Mouse (Mus musculus) thymus, postnatal 10 days (tissue): ENCODE results near the gene Kcnq4.

Experiments
- DNase-seq, 2 experiments: peaks; one replicate each; pipeline ENCODE4 v3.0.0; 2021; ENCODE audit warnings: low spot score in 2 of 2

Gene Kcnq4

DNA sequence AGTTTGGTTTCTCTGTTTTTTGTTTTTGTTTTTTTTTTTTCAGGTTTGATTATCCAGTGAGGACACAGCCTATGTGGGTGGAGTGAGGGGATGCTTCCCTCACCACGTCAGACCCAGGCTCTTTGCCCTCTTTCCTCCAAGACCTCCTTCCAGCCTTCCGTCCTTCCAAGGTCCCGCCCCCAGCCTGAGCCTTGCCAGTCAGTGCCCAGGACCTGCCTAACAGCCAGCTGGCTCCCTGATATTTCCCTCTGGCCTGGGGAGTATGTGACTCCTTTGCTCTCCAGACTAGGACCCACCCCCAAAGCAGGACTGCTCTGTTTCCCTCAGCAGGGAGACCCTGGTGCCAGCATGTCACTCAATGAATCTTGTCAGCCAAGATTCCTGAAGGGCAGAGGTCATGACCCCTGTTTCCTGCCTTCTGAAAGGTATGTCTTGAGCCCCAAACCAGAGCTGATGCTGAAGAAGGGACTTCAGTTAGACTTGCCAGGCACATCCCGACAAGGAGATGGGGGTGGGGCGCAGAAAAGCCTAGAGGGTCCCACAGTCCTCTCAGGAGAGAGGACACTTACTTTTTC lies 22.8 kb downstream of the Kcnq4 start:
- DNase-seq = no peak

DNA sequence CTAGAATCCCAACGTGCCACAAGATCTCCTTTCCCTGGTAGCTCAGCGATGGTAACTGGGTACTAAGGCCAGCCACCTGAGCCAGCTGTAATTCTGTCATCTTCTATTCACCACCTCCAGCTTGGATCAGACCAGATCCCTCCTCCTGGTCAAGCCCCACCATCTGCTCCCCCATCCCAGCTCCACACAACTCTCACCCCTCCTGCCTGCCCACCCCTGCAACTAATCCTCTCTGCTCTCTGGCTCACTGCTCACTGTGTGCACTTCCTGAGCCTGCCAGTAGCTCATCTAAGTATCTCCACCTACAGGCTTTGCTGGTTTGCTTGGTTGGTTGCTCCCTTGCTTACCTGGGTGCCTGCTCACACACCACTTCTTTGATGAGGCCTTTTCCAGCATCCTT lies 26.8 kb downstream of the Kcnq4 start:
- no peak for DNase-seq

- DNase-seq = no peak
Measured at GRCm38 (mm10) chr4:120719152-120719551, 29.3 kb downstream of the Kcnq4 start.

DNA sequence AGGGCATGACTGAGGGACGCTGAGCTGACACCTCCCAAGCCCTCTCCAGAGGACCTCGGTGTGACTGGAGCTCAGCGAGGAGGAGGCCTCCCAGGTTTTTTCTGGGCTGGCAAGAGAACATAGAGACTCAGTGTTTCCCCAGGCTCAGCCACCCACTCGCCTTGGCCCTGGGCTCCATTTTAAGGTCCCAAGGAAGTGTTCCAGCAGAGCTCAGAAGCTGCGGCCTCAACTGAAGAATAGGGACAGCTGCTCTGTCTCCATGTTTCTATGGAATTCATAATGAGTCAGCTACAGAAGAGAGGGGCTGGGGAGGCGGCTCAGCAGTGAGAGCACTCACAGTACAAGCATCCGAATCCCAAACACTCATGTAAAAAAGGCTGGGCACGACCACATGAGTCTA lies 30.8 kb downstream of the Kcnq4 start:
- no peak for DNase-seq

GRCm38 (mm10) chr4:120716765-120717164 lies 31.6 kb downstream of the Kcnq4 start:
- no peak for DNase-seq

- DNase-seq = peak in 1 of 2 experiments; percentile 14
Measured at GRCm38 (mm10) chr4:120716141-120716571, 32.3 kb downstream of the Kcnq4 start.

DNA sequence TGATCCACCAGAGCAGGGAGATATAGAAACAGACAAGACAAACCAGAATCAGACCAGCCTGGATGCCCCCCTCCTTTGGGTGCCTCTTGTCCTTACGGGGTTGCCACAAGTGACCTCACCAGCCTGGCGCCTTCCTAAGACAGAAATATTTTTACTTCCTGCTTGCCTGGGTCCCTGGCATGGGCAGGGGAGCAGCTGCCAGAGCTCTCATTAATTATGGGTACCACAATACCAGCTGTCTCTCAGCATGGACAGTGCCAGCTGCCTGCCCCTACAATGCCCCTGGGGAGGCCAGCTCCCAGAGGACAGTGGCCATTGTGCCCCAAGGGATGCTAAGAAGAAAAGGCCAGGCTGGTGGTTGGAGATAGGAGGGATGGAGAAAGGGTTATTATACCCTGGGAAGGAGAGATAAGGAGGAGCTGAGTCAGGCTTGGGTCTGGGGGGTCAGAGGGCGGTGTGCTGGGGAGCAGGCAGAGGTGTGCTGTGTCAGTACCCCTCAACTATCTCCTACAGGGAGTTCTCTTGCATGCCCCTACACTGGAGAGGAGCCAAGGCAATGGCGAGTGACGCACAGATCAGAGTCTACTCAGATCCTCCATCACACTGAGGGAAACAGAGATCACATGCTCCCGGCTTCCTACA lies 34.4 kb downstream of the Kcnq4 start:
- no peak for DNase-seq

DNA sequence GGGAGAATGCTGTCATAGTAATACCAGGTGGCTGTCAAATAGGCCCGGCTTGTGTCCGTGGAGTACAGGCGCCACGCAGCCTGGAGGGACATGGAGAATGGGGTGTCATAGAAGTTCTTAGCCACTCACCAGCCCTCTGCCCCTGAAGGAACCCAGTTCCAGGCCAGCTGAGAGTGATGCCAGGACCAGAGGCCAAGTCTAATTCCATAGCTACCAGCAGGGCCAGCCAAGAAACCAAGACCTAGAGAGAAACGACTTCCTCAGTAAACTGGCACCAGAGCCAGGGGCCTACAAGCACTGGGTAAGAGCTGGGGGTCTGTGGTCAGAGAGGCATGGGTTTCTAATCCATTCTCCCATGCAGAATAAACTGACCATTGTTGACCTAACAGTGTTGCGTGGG lies 35.4 kb downstream of the Kcnq4 start:
- no peak for DNase-seq

DNA sequence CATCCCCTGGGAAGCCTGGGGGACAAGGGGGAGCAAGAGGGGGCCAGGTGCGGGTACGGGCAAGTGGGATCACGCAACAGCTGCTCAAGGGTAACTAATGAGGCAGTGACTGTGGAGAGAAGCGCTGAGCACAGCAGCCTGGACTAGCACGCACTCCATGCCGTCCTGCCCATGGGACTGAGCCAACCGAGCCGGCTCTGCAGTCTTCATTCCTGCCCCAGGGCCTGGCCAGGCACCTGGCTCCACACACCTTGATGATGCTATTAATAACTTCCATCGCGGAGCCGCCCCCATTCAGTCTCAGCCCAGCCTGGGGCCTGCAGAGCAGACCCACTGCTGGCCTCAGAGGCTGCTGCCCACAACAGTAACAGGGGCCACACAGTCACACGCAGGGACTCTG lies 36.2 kb downstream of the Kcnq4 start:
- DNase-seq = no peak

DNA sequence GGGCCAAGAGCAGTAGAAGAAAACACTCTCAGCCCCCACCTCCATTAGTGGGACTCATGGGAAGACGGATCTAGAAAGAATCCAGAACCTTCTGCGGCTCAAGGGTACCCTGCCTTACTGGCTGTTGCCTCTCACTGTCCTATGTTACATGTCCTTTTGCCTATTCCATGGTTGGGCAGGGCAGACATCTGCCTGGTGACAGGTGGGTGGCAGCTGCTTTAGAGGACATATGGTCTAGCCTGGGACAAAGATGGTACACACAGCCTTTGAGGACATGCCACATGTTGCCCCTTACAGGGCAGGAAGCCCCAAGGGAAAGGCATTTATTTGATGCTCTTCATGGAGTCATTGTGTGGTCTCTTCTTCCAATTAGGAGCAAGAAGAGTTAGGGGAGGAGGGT lies 45.9 kb downstream of the Kcnq4 start:
- DNase-seq = no peak

GRCm38 (mm10) chr4:120702056-120702455 lies 46.4 kb downstream of the Kcnq4 start:
- no peak for DNase-seq

- no peak for DNase-seq
Measured at GRCm38 (mm10) chr4:120701180-120701579, 47.2 kb downstream of the Kcnq4 start.

DNA sequence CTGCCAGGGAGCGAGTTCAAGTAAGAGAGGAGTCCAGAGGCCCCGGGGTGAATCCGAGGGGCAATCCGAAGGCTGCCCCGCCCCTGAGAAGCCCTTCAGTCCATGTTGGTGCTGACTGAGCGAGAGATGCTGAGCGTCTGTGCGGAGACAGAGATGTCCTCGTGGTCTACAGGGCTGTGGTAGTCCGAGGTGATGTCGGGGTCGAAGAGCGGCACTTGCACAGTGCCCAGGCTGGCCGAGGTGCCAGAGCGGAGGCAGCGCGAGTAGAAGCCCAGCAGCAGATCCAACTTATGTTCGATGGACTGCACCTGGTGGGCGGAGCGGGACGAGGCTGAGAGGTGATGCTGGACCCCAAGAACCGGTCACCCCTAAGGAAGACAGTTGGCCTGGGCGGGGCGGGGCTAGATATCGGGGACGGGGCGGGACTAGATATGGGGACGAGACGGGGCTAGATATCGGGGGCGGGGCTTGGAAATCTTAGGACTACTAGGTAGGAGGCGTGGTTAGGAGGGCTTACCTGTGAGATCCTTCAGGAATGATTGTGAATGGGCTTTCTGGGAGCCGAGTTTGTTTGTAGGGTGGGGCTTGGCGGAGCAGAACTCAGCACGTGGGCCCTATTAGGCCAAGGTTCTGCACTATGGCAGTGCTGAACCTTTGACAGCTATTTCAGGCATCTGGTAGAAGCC lies 50.5 kb downstream of the Kcnq4 start:
- no peak for DNase-seq

DNA sequence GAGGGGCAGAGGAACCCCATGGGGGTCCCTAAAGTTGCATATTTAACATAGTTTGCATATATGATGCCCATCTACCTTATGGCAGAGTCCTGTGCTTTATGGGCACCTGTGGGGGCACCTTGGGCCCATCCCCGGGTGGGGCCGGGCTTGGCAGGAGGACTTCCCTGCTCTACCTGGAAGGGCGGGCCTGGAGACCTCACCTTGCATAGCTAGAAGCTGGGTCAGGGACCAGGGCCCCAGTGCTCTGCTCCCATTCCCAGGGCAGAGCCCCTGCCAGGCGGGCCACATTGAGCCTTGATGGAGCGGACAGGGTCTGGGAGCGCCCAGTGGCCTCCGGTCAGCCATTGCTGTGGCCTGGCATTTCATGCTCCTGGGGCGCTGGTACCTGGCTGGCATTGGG lies 51.1 kb downstream of the Kcnq4 start:
- no peak for DNase-seq

- DNase-seq = peak in 1 of 2 experiments; percentile 26
Measured at GRCm38 (mm10) chr4:120692717-120693116, 55.7 kb downstream of the Kcnq4 start.

DNA sequence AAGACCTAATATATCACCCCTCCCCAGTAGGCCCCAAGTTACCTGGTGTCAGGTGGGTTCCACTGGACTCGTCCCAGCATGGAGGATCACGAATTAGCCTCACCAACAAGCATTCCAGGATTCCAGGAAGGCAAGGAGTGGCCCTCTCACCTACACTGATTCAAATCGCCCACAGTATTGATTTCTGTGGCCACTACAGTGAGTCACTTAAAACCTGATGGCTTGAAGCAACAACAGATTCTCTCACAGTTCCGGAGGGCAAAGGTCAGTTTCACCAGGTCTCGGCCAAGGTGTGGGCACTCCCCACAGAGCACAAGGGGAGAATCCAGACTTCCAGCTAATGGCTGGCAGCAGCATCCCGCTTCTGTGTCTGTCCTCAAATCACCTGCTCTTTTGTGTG lies 59.1 kb downstream of the Kcnq4 start:
- no peak for DNase-seq

GRCm38 (mm10) chr4:120687282-120687681 lies 61.1 kb downstream of the Kcnq4 start:
- no peak for DNase-seq

DNA sequence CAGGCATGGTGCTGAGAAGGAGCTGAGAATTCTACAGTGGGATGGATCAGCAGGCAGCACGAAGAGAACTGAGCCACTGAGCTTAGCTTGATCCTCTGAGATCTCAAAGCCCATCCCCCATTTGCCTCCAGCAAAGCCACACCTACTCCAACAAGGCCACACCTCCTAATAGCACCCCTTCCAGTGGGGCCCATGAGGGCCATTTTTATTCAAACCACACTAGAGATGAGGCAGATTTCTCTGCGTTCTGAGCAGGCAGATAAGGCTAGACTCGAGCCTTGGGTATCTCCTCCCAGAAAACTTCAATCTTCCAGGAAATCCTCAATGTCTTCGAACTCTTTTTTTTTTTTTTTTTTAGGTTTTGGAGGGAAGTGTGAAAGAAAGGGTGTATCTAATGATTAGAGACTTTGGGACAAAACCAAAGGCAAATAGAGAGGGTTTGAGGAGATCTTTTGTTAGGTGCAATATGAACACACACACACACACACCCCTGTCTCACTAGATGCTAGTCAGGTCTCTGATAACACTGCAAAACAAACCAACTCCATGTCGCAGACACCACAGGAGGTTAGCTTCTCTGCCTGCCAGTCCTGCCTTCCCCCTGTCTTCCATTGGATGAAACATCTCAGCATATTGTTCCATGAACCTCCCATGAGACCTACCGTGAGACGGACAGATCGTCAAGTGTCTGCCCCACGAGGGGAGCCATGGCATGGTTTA lies 65.0 kb downstream of the Kcnq4 start:
- DNase-seq = no peak

- peak; percentile 37 to 69 for DNase-seq
Measured at GRCm38 (mm10) chr4:120682168-120682567, 66.2 kb downstream of the Kcnq4 start.

DNA sequence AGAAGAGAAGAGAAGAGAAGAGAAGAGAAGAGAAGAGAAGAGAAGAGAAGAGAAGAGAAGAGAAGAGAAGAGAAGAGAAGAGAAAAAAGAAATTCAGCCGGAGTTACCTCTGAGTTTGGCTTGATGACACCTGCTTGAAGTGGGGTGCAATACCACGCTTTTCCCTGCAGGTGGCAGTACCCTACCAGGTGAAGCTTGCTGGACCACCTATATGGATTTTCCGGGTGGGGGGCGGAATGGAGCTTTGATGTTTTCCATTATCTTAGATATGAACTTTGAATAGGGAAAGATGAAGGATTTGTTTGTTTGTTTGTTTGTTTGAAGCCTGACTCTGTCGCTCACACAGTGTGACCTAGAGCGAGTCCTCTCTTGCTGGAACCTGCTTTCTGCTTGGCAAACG lies 67.5 kb downstream of the Kcnq4 start:
- peak in 1 of 2 experiments; percentile 53 for DNase-seq

DNA sequence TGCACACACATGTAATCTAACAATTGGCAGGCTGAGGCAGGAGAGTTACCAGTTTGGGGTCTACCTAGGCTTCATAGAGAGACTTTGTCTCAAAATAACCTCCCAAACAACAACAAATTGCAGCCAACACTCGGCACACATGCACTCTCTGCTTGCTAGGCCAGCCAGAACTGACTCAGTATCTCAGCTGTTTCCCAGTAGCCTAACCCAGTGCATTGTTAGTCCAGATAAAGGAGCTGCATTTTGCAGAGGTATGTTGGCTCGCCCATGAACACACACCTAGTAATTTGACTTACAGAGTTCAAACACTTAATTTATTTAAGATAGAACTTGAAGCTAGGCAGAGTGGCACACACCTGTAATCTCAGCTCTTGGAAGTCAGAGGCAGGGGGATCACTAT lies 72.8 kb downstream of the Kcnq4 start:
- no peak for DNase-seq

GRCm38 (mm10) chr4:120674775-120675451 lies 73.5 kb downstream of the Kcnq4 start:
- no peak for DNase-seq
